Mouse (Mus musculus): ENCODE measurements around the gene Bcas2. TPM values are rescaled to one million over a fixed set of nuclear protein-coding genes. Genes with fewer than 3 reads are reported as not detected.
"Not testable (repeated sequence)": the region's sequence is repeated elsewhere in the genome, so short reads cannot be mapped to it uniquely, and the experiment has no call there.

Bcas2 gene
- polyA plus RNA-seq, 1 experiment from 2014 or later = 173 TPM

GRCm38 (mm10) chr3:103136414-103137077 lies 34.9 kb upstream of the Bcas2 start:
- H3K9ac ChIP-seq (ENCODE audit: low read depth, low read length) = no peak overlapping the region
- WGBS = 75% methylated on average over 4 of the region's 4 CpGs
- H3K4me2 ChIP-seq (ENCODE audit: low read depth, low read length) = no peak overlapping the region
- H3K27ac ChIP-seq (ENCODE audit: low read length) = no peak overlapping the region
- no peaks in the 10 kb centered on the region for H3K27me3 ChIP-seq (replicated peaks; ENCODE audit: control insufficient read depth, insufficient read depth, low read length)
- H3K9me3 ChIP-seq (ENCODE audit: control insufficient read depth, low read length) = no peaks in the 10 kb centered on the region
- no peak overlapping the region for H3K4me3 ChIP-seq (ENCODE audit: low read length)
- H3K36me3 ChIP-seq (ENCODE audit: control insufficient read depth, insufficient read depth, low read length) = no peaks in the 10 kb centered on the region
- ATAC-seq = no peak
- H3K4me1 ChIP-seq (ENCODE audit: control insufficient read depth, insufficient read depth, low read length) = no peaks in the 10 kb centered on the region

DNA sequence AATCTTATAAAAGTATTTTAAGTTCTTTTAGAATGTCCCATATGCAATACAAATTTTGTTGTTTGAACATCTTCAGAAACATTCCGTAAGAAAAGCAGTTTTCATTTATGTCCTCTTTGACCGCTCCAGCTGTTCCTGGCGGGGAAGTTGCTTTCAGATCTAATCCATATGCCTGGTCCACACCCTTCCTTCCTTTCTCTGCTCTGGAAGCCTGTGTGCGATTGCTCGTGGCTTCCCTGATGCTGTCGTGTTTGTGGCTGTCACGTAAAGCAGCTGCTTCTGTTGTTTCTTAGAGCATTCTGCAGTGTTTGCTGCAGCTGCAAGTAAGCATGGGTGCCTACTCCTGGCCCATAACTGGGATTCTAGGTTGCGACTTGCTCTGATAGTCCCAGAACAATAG lies 32.4 kb upstream of the Bcas2 start:
- Histone ChIP-seq H3K27me3 (replicated peaks; ENCODE audit: control insufficient read depth, insufficient read depth, low read length) (no peaks in the 10 kb centered on the region), H3K9me3 (ENCODE audit: control insufficient read depth, low read length) (no peaks in the 10 kb centered on the region), H3K9ac (ENCODE audit: low read depth, low read length) (peak overlapping the region; percentile 43; the same call in 1 of the 2 replicates), H3K4me3 (ENCODE audit: low read length) (no peak overlapping the region), H3K4me2 (ENCODE audit: low read depth, low read length) (no peak overlapping the region), H3K36me3 (ENCODE audit: control insufficient read depth, insufficient read depth, low read length) (no peaks in the 10 kb centered on the region), H3K4me1 (ENCODE audit: control insufficient read depth, insufficient read depth, low read length) (no peaks in the 10 kb centered on the region), H3K27ac (ENCODE audit: low read length) (0 out of 2 replicates have a peak overlapping the region, but pooled peaks have one; percentile 33)
- ATAC-seq = no peak
- 51% methylated on average over 8 of the region's 8 CpGs for WGBS

DNA sequence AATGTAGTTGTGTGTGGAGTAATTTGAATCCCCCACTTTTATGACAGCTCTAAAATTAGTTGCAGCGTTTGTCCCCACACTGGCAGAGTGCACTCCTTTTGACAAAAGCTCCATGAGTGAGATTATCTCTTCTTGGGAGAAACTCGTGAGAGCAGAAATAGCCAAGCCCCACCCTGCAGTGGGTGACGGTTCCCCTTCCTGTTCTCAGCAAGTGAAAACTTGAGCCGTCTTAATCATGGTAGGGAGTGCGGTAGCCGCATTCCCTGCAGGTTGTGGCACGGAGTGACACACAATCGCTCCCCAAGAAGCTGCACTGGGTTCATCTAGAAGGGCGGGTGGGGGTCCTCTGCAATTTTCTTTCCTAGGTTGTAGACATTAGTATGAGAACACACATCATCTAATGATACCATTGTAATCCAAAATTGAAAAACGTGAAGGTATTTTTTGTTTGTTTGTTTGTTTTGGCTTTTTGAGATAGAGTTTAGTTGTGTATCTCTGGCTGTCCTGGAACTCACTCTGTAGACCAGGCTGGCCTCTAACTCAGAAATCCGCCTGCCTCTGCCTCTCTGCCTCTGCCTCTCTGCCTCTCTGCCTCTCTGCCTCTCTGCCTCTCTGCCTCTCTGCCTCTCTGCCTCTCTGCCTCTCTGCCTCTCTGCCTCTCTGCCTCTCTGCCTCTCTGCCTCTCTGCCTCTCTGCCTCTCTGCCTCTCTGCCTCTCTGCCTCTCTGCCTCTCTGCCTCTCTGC lies 31.2 kb upstream of the Bcas2 start:
- WGBS = 59% methylated on average over 11 of the region's 11 CpGs
- H3K9ac ChIP-seq (ENCODE audit: low read depth, low read length); H3K36me3 ChIP-seq (ENCODE audit: control insufficient read depth, insufficient read depth, low read length); H3K27me3 ChIP-seq (replicated peaks; ENCODE audit: control insufficient read depth, insufficient read depth, low read length); ATAC-seq; H3K4me2 ChIP-seq (ENCODE audit: low read depth, low read length); H3K4me3 ChIP-seq (ENCODE audit: low read length); H3K4me1 ChIP-seq (ENCODE audit: control insufficient read depth, insufficient read depth, low read length); H3K27ac ChIP-seq (ENCODE audit: low read length); H3K9me3 ChIP-seq (ENCODE audit: control insufficient read depth, low read length): not testable (repeated sequence)

DNA sequence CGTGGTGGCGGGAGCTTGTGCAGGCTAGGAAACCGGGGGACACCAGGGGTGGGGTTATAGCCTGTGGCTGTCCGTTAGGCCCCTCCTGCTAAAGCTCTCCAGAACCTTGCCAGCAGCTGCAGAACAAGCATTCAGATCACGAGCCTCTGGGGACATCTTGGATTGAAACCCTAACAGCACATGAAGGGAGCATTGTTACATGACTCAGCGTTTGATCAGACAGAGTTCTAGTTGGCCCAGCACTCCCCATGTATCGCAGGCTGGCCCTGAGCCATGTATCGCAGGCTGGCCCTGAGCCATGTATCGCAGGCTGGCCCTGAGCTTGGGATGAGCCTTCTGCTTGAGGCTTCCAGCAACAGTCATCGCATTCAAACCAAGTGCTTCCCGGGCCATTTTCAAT lies 30.2 kb upstream of the Bcas2 start:
- no peak overlapping the region for H3K27ac ChIP-seq (ENCODE audit: low read length)
- no peak overlapping the region for H3K4me3 ChIP-seq (ENCODE audit: low read length)
- ATAC-seq = no peak
- WGBS = 88% methylated on average over 11 of the region's 11 CpGs
- H3K36me3 ChIP-seq (ENCODE audit: control insufficient read depth, insufficient read depth, low read length) = no peaks in the 10 kb centered on the region
- H3K9me3 ChIP-seq (ENCODE audit: control insufficient read depth, low read length) = no peaks in the 10 kb centered on the region
- no peak overlapping the region for H3K9ac ChIP-seq (ENCODE audit: low read depth, low read length)
- no peaks in the 10 kb centered on the region for H3K4me1 ChIP-seq (ENCODE audit: control insufficient read depth, insufficient read depth, low read length)
- no peak overlapping the region for H3K4me2 ChIP-seq (ENCODE audit: low read depth, low read length)
- no peaks in the 10 kb centered on the region for H3K27me3 ChIP-seq (replicated peaks; ENCODE audit: control insufficient read depth, insufficient read depth, low read length)

DNA sequence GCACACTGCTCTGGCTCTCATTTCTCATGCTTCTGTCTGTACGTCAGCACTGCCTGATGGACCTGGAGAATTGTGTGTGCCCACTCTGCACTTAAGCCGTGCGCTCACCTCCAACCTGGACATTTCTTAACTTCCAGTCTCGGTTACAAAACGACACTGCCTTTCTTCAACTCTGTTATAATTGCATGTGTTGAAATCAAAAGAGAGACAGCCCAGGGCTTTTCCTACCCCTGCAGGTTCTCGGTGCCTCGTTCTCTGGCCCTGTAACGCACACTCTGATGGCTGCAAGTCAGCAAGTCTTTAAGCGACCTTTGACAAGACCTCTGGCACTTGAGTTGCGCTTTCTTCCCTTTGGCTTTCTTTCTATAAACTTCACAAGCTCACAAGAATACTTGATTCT lies 29.1 kb upstream of the Bcas2 start:
- Histone ChIP-seq H3K4me3 (ENCODE audit: low read length) (no peak overlapping the region), H3K4me1 (ENCODE audit: control insufficient read depth, insufficient read depth, low read length) (no peaks in the 10 kb centered on the region), H3K36me3 (ENCODE audit: control insufficient read depth, insufficient read depth, low read length) (no peaks in the 10 kb centered on the region), H3K9me3 (ENCODE audit: control insufficient read depth, low read length) (no peaks in the 10 kb centered on the region), H3K27ac (ENCODE audit: low read length) (no peak overlapping the region), H3K4me2 (ENCODE audit: low read depth, low read length) (no peak overlapping the region), H3K9ac (ENCODE audit: low read depth, low read length) (no peak overlapping the region), H3K27me3 (replicated peaks; ENCODE audit: control insufficient read depth, insufficient read depth, low read length) (no peaks in the 10 kb centered on the region)
- 84% methylated on average over 10 of the region's 10 CpGs for WGBS
- no peak for ATAC-seq

DNA sequence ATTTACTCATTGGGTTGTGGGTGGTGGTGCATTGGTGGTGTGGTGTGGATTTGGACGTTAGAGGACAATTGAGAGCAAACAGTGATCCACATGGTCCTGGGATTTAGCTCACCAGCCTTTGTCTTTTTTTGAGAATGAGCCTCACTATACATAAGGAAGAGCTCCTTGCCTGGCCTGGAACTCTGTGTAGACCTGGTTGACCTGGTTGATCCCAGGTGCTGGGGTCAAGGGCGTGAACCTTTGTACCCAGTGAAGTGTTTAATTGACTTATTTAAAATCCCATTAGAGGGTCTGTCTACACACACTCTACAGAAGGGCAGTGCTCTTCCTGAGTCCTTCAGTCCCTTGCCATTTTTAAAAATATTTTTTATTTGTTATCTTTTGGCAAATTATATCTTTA lies 26.1 kb upstream of the Bcas2 start:
- Histone ChIP-seq H3K4me2 (ENCODE audit: low read depth, low read length) (no peak overlapping the region), H3K9me3 (ENCODE audit: control insufficient read depth, low read length) (no peaks in the 10 kb centered on the region), H3K27me3 (replicated peaks; ENCODE audit: control insufficient read depth, insufficient read depth, low read length) (no peaks in the 10 kb centered on the region), H3K4me1 (ENCODE audit: control insufficient read depth, insufficient read depth, low read length) (no peaks in the 10 kb centered on the region), H3K9ac (ENCODE audit: low read depth, low read length) (no peak overlapping the region), H3K36me3 (ENCODE audit: control insufficient read depth, insufficient read depth, low read length) (no peaks in the 10 kb centered on the region), H3K4me3 (ENCODE audit: low read length) (no peak overlapping the region), H3K27ac (ENCODE audit: low read length) (no peak overlapping the region)
- ATAC-seq = no peak
- 74% methylated on average over 2 of the region's 2 CpGs for WGBS

DNA sequence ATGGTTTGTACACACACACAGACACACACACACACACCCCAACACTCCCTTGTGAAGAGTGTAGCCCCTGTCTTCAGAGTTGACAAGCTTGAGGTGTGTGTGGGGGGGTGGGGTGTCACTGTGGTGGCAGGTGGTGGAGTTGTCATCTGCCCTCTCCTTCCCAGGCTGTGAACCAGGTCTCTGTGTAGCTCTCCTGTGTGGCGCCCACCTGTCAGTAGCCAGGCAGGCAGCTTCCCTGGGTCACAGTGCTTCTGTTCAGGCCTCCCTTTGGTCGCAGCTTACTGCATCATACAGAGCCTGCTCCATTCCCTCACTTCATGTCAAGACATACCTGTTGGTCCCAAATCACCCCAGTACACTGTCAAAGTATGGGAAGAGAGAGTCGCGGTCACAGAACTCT lies 25.7 kb upstream of the Bcas2 start:
- no peak for ATAC-seq
- Histone ChIP-seq H3K36me3 (ENCODE audit: control insufficient read depth, insufficient read depth, low read length) (no peaks in the 10 kb centered on the region), H3K4me2 (ENCODE audit: low read depth, low read length) (no peak overlapping the region), H3K9me3 (ENCODE audit: control insufficient read depth, low read length) (no peaks in the 10 kb centered on the region), H3K4me3 (ENCODE audit: low read length) (no peak overlapping the region), H3K27ac (ENCODE audit: low read length) (no peak overlapping the region), H3K27me3 (replicated peaks; ENCODE audit: control insufficient read depth, insufficient read depth, low read length) (no peaks in the 10 kb centered on the region), H3K9ac (ENCODE audit: low read depth, low read length) (no peak overlapping the region), H3K4me1 (ENCODE audit: control insufficient read depth, insufficient read depth, low read length) (no peaks in the 10 kb centered on the region)
- 71% methylated on average over 4 of the region's 4 CpGs for WGBS

DNA sequence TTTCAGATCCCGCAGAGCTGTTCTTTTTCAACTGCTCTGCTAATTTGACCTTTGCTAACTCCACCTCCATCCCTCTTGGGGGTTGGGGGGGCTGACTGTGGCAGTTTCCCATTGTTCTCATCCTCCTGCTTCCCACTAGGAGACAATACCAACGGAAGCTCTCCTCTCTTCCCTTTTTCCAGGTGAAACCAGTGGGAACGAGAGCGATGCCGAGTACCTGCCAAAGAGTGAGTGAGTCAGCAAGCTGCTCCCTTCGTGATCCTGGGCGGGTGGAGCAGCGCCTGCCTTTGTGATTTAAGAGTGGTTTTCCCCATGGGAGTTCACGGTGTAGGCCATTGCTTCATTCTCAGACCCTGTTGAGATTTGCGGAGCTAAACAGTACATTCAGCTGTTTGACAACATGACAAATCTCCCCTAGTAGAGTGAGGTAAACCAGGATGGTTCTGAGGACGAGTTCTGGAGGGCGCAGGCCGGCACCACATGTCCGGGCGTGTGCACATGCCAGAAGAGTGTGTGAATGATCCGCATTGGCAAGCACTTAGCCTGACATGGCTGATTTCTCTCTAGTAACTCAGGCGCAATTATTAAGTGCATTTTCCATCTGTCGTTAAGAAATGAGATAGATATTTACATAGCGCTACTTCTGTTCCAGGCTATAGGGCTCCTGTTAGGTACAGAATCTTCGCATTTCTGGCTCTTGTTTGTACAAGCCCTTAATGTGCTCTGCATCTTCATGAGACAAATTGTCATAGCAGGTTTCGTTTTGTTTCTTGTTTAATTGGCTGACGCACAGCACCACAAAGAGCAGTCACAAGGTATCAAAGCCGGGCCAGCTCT lies 24.9 kb upstream of the Bcas2 start:
- H3K9me3 ChIP-seq (ENCODE audit: control insufficient read depth, low read length) = no peaks in the 10 kb centered on the region
- no peaks in the 10 kb centered on the region for H3K27me3 ChIP-seq (replicated peaks; ENCODE audit: control insufficient read depth, insufficient read depth, low read length)
- H3K36me3 ChIP-seq (ENCODE audit: control insufficient read depth, insufficient read depth, low read length) = no peaks in the 10 kb centered on the region
- no peak overlapping the region for H3K4me3 ChIP-seq (ENCODE audit: low read length)
- H3K4me1 ChIP-seq (ENCODE audit: control insufficient read depth, insufficient read depth, low read length) = no peaks in the 10 kb centered on the region
- ATAC-seq = no peak
- WGBS = 63% methylated on average over 23 of the region's 23 CpGs
- H3K9ac ChIP-seq (ENCODE audit: low read depth, low read length) = no peak overlapping the region
- no peak overlapping the region for H3K4me2 ChIP-seq (ENCODE audit: low read depth, low read length)
- H3K27ac ChIP-seq (ENCODE audit: low read length) = no peak overlapping the region

GRCm38 (mm10) chr3:103147775-103148174 lies 23.7 kb upstream of the Bcas2 start:
- Histone ChIP-seq H3K36me3 (ENCODE audit: control insufficient read depth, insufficient read depth, low read length) (no peaks in the 10 kb centered on the region), H3K4me2 (ENCODE audit: low read depth, low read length) (no peak overlapping the region), H3K9ac (ENCODE audit: low read depth, low read length) (no peak overlapping the region), H3K27ac (ENCODE audit: low read length) (no peak overlapping the region), H3K27me3 (replicated peaks; ENCODE audit: control insufficient read depth, insufficient read depth, low read length) (no peaks in the 10 kb centered on the region), H3K4me1 (ENCODE audit: control insufficient read depth, insufficient read depth, low read length) (no peaks in the 10 kb centered on the region), H3K4me3 (ENCODE audit: low read length) (no peak overlapping the region), H3K9me3 (ENCODE audit: control insufficient read depth, low read length) (no peaks in the 10 kb centered on the region)
- WGBS = 90% methylated on average over 4 of the region's 4 CpGs
- no peak for ATAC-seq
